Mouse (Mus musculus) stomach, postnatal 0 days (tissue): ENCODE measurements around the gene Vmn2r32. TPM values are rescaled to one million over a fixed set of nuclear protein-coding genes. Genes with fewer than 3 reads are reported as not detected.
"Not testable (repeated sequence)": the region's sequence is repeated elsewhere in the genome, so short reads cannot be mapped to it uniquely, and the experiment has no call there.

Source experiments
- ATAC-seq: fragments of 200-750 bp; cut with Nextera tagmentation; 2 replicates; pipeline ENCODE4 v1.8.0; 2017; ENCODE audit not compliant: low FRiP score, low TSS enrichment
- DNase-seq: peaks from one replicate; pipeline ENCODE4 v3.0.0-alpha.2; 2016; ENCODE audit warnings: low spot score
- H3K27ac ChIP-seq: fragments of 300-500 bp; sonication (generic); replicated peaks from 2 replicates; pipeline ENCODE4 v1.5.1; 2014; ENCODE audit warnings: mild to moderate bottlenecking, control low read depth
- H3K27me3 ChIP-seq: fragments of 300-500 bp; sonication (generic); 2 replicates; pipeline ENCODE4 v1.6.1; 2014; ENCODE audit warnings: low read length; ENCODE audit not compliant: control insufficient read depth, insufficient read depth
- H3K36me3 ChIP-seq: fragments of 300-500 bp; sonication (generic); 2 replicates; pipeline ENCODE4 v1.6.1; 2014; ENCODE audit warnings: low read length, mixed read lengths; ENCODE audit not compliant: control insufficient read depth, insufficient read depth
- H3K4me1 ChIP-seq: fragments of 300-500 bp; sonication (generic); replicated peaks from 2 replicates; pipeline ENCODE4 v1.6.1; 2014; ENCODE audit warnings: antibody characterized with exemption; ENCODE audit not compliant: control insufficient read depth, insufficient read depth
- H3K4me2 ChIP-seq: fragments of 300-500 bp; sonication (generic); replicated peaks from 2 replicates; pipeline ENCODE4 v1.6.1; 2014; ENCODE audit warnings: low read depth, mild to moderate bottlenecking, control low read depth, moderate library complexity
- H3K4me3 ChIP-seq: fragments of 300-500 bp; sonication (generic); 2 replicates; pipeline ENCODE4 v1.5.1; 2014; ENCODE audit warnings: low read depth, low read length, control low read depth
- H3K9ac ChIP-seq: fragments of 300-500 bp; sonication (generic); 2 replicates; pipeline ENCODE4 v1.6.1; 2014; ENCODE audit warnings: mild to moderate bottlenecking, low read length, control low read depth, mixed read lengths
- H3K9me3 ChIP-seq: fragments of 300-500 bp; sonication (generic); 2 replicates; pipeline ENCODE4 v1.6.1; 2016; ENCODE audit warnings: low read length; ENCODE audit not compliant: control insufficient read depth
- WGBS: fragments of 180-500 bp; shearing (Covaris S2); extraction: QIAGEN DNeasy Blood & Tissue Kit; methylation state at CpG from one replicate; pipeline ENCODE4 v1.1.7; 2014; 5-methylcytosine and 5-hydroxymethylcytosine counted together
- polyA plus RNA-seq: library from polyadenylated mRNA; unstranded; fragments of >200 nt; fragmentation: Nextera tagmentation; extraction: Ambion mirVana; gene quantifications from 2 replicates; pipeline ENCODE4 v1.2.1, GENCODE M21; 2015

Vmn2r32 gene
- polyA plus RNA-seq, result not detected in 2 replicates

DNA sequence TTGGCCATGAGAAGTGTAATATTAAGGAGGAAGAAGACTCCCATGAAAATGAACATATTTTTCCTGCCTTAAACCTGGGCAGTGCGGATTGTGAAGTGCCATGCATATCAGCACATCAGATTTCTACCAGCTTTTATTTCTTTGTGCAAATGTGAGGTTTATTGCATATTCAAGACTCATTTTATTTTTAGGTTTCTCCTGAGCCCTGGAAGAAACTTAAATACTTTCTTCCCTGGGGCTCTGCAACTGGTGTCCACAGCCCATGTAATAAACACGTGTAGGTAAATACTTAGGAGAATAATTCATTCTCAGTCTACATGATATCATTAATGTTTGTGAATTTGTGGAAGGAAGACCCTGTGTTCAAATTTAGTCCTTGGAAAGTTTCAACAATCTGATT, at the start of gene Vmn2r32:
TSS of gene Vmn2r32 (minus strand) at position 101 of the 400 bp plus-strand sequence.
- not testable (repeated sequence) for H3K4me2 ChIP-seq, H3K4me3 ChIP-seq, H3K27me3 ChIP-seq, H3K4me1 ChIP-seq, H3K36me3 ChIP-seq, DNase-seq, ATAC-seq, H3K27ac ChIP-seq, H3K9me3 ChIP-seq, H3K9ac ChIP-seq
- 60% methylated on average over 1 of the region's 2 CpGs for WGBS

Other genes with a start within 250 kb of the Vmn2r32 start
- gene Vmn2r29, start 232.7 kb downstream of the Vmn2r32 start, polyA plus RNA-seq, result 0.27 and 0.34 TPM in 2 replicates
- gene Gm45844, start 201.7 kb downstream of the Vmn2r32 start, polyA plus RNA-seq, result 1.8 and 2.3 TPM in 2 replicates
- 34.6 and 35.5 TPM in 2 replicates for gene Clcn4, start 179.2 kb downstream of the Vmn2r32 start, polyA plus RNA-seq
- 0.01 TPM in 1 of 2 replicates, not detected in the other for gene Vmn2r30, start 142.4 kb downstream of the Vmn2r32 start, polyA plus RNA-seq
- not detected in 2 replicates for gene Gm45783, start 105.4 kb downstream of the Vmn2r32 start, polyA plus RNA-seq
- 0.01 TPM in 1 of 2 replicates, not detected in the other for gene Vmn2r31, start 80.3 kb downstream of the Vmn2r32 start, polyA plus RNA-seq
- not detected in 2 replicates for gene Vmn2r33, start 86.8 kb upstream of the Vmn2r32 start, polyA plus RNA-seq
- gene Vmn2r34, start 209.5 kb upstream of the Vmn2r32 start, polyA plus RNA-seq, result not detected in 2 replicates